Comparison of ENCODE assay signal across 8 mouse cellular contexts in genomic region chr10:120475601-120476515, GRCm38 (mm10). TPM values are rescaled to one million over a fixed set of nuclear protein-coding genes. Genes with fewer than 3 reads are reported as not detected.
A peak's percentile ranks its signal among the peaks of the same experiment; 100 is the strongest.
DNase-seq lines count a peak whose midpoint lies in the region; ATAC-seq and TF ChIP-seq lines count a peak whose summit lies in the region.

TSS of gene Hmga2 (minus strand) at chr10:120476469.

- H3K9ac ChIP-seq in heart, postnatal 0 days (replicated peaks; ENCODE audit: low read depth, low read length) = peak within 1 kb of the TSS; percentile 49
- peak within 1 kb of the TSS; percentile 100 for H3K9ac ChIP-seq in limb, embryonic 11.5 days (ENCODE audit: low read length)

- TF ChIP-seq CTCF in thymus, adult 2 months (IDR thresholded peaks at IDR 0.05; ENCODE audit: borderline replicate concordance, control insufficient read depth, extremely low read depth, insufficient read depth, low read length, poor library complexity) = no peak
- TF ChIP-seq CTCF in heart, postnatal 0 days (IDR thresholded peaks at IDR 0.05; ENCODE audit: low read depth) = no peak

- peak within 1 kb of the TSS; percentile 23 for H3K4me3 ChIP-seq in thymus, adult 2 months (ENCODE audit: control insufficient read depth, insufficient read depth, low read length)
- peak within 1 kb of the TSS; percentile 73 for H3K4me3 ChIP-seq in heart, postnatal 0 days (ENCODE audit: low read depth, low read length)
- peak within 1 kb of the TSS; percentile 99 for H3K4me3 ChIP-seq in limb, embryonic 11.5 days (ENCODE audit: low read depth, low read length)
- H3K4me3 ChIP-seq in midbrain, embryonic 10.5 days = peak within 1 kb of the TSS; percentile 84

- H3K9me3 ChIP-seq in heart, postnatal 0 days (replicated peaks; ENCODE audit: control insufficient read depth, low read length) = no peaks in the 10 kb centered on the region
- no peaks in the 10 kb centered on the region for H3K9me3 ChIP-seq in limb, embryonic 11.5 days (ENCODE audit: control insufficient read depth, low read length)
- H3K9me3 ChIP-seq in midbrain, embryonic 10.5 days (replicated peaks) = no peaks in the 10 kb centered on the region

- H3K36me3 ChIP-seq in thymus, adult 2 months (ENCODE audit: control insufficient read depth, insufficient read depth, low read length) = no peaks in the 10 kb centered on the region
- no peaks in the 10 kb centered on the region for H3K36me3 ChIP-seq in heart, postnatal 0 days (replicated peaks; ENCODE audit: control insufficient read depth, insufficient read depth, low read length)
- H3K36me3 ChIP-seq in limb, embryonic 11.5 days (ENCODE audit: control insufficient read depth, insufficient read depth, low read length) = no peaks in the 10 kb centered on the region
- H3K36me3 ChIP-seq in midbrain, embryonic 10.5 days = peaks cover 4% of the 10 kb centered on the region; the same call in 1 of the 2 replicates

- no peak for TF ChIP-seq POLR2A in thymus, adult 2 months (IDR thresholded peaks at IDR 0.05; ENCODE audit: control insufficient read depth, extremely low read depth, insufficient read depth, low read length, poor library complexity)

- H3K27me3 ChIP-seq in thymus, adult 2 months (ENCODE audit: control insufficient read depth, insufficient read depth, low read length) = peaks cover 27% of the 10 kb centered on the region
- 0 out of 2 replicates have a peak, but pooled peaks cover 6% of the 10 kb centered on the region for H3K27me3 ChIP-seq in heart, postnatal 0 days (ENCODE audit: control insufficient read depth, insufficient read depth, low read length)
- H3K27me3 ChIP-seq in limb, embryonic 11.5 days (ENCODE audit: control insufficient read depth, insufficient read depth, low read length) = no peaks in the 10 kb centered on the region
- H3K27me3 ChIP-seq in midbrain, embryonic 10.5 days (ENCODE audit: low read depth, poor library complexity, severe bottlenecking) = no peaks in the 10 kb centered on the region

- intact Hi-C loops in left cerebral cortex, postnatal 14 days (cut with DNase I) = no loop called here

- H3K27ac ChIP-seq in thymus, adult 2 months (ENCODE audit: control insufficient read depth, insufficient read depth, low read length) = no peak within 1 kb of the TSS
- H3K27ac ChIP-seq in heart, postnatal 0 days (ENCODE audit: low read depth) = 0 out of 2 replicates have a peak within 1 kb of the TSS, but pooled peaks have one; percentile 2
- peak within 1 kb of the TSS; percentile 99 for H3K27ac ChIP-seq in limb, embryonic 11.5 days (replicated peaks; ENCODE audit: low read depth, low read length)
- H3K27ac ChIP-seq in midbrain, embryonic 10.5 days (replicated peaks) = peak within 1 kb of the TSS; percentile 97

- peak within 1 kb of the TSS; percentile 92 for H3K4me2 ChIP-seq in heart, postnatal 0 days (ENCODE audit: low read depth, low read length)
- peak within 1 kb of the TSS; percentile 90 for H3K4me2 ChIP-seq in limb, embryonic 11.5 days (ENCODE audit: low read depth, severe bottlenecking)

- WGBS in thymus, adult 2 months = 1% methylated on average over 98 of the region's 99 CpGs
- under 1% methylated on average over 78 of the region's 99 CpGs for WGBS in heart, postnatal 0 days
- under 1% methylated on average over 78 of the region's 99 CpGs for WGBS in limb, embryonic 11.5 days
- under 1% methylated on average over 98 of the region's 99 CpGs for WGBS in midbrain, embryonic 10.5 days

- no peak for TF ChIP-seq EP300 in heart, postnatal 0 days (IDR thresholded peaks at IDR 0.05; ENCODE audit: low read depth)

- peaks cover 3% of the 10 kb centered on the region; the same call in 1 of the 2 replicates for H3K4me1 ChIP-seq in thymus, adult 2 months (replicated peaks; ENCODE audit: control insufficient read depth, insufficient read depth, low read length)
- peaks cover 9% of the 10 kb centered on the region; the same call in 1 of the 2 replicates for H3K4me1 ChIP-seq in heart, postnatal 0 days (ENCODE audit: control insufficient read depth, insufficient read depth)
- H3K4me1 ChIP-seq in limb, embryonic 11.5 days (ENCODE audit: control insufficient read depth, insufficient read depth, low read length) = peaks cover 6% of the 10 kb centered on the region; the same call in 1 of the 2 replicates
- peaks cover 55% of the 10 kb centered on the region for H3K4me1 ChIP-seq in midbrain, embryonic 10.5 days

- DNase-seq in thymus, adult 2 months = no peak
- DNase-seq in thymus, postnatal 36 days = no peak
- DNase-seq in embryo, embryonic 10.5 days (ENCODE audit: low spot score) = peak; percentile 63
- DNase-seq in heart, postnatal 0 days (ENCODE audit: low spot score) = peak; percentile 35
- DNase-seq in limb, embryonic 11.5 days (ENCODE audit: low spot score) = peak; percentile 83
- peak; percentile 84 for DNase-seq in midbrain, embryonic 10.5 days (ENCODE audit: low spot score)
- peak; percentile 77 for DNase-seq in yolk sac, embryonic 10.5 days (ENCODE audit: low spot score)
- no peak for DNase-seq in left cerebral cortex, postnatal 14 days (ENCODE audit: low spot score in 2 of 2)

- ATAC-seq in heart, postnatal 0 days (ENCODE audit: insufficient read depth, low read depth) = peak; percentile 17; the same call in 1 of the 2 replicates
- ATAC-seq in limb, embryonic 11.5 days (ENCODE audit: insufficient number of reproducible peaks, low FRiP score, low TSS enrichment, low read depth) = peak; percentile 65

RNA-seq across cellular contexts. Expression of gene Hmga2, which starts in this region (rescaled TPM):
- polyA plus RNA-seq in thymus, adult 2 months (2012; rRNA removed) = 0.05 TPM in 1 of 2 replicates, not detected in the other
- total RNA-seq in heart, postnatal 0 days (2014; rRNA removed; ENCODE audit: low replicate concordance) = 0.77 and 1.0 TPM in 2 replicates
- 0.53 and 0.63 TPM in 2 replicates for polyA plus RNA-seq in heart, postnatal 0 days (2015; fragmentation: Nextera tagmentation; extraction: Ambion mirVana)
- 179 and 195 TPM in 2 replicates for polyA plus RNA-seq in limb, embryonic 11.5 days (2014; fragmentation: Nextera tagmentation; extraction: Ambion mirVana)
- polyA plus RNA-seq in midbrain, embryonic 10.5 days (2016; fragmentation: Nextera tagmentation; extraction: Ambion mirVana) = 28.9 and 44.4 TPM in 2 replicates
- under 1 TPM in 1 of 2 experiments, not detected in 1; 0.11 TPM for total RNA-seq in left cerebral cortex, postnatal 14 days (2021)

Comparison
In these comparisons a context has a peak if more than half of its experiments do, and no peak if none do; other contexts are left out.
1. RNA of gene Hmga2 (polyA plus RNA-seq): 179 to 195 TPM in limb, embryonic 11.5 days and 28.9 to 44.4 TPM in midbrain, embryonic 10.5 days; 0.53 to 0.63 TPM in heart, postnatal 0 days and 0.05 TPM in thymus, adult 2 months; every median in the first group is over 10 times any median in the second.
2. DNase-seq: peak in embryo, embryonic 10.5 days (single experiment), heart, postnatal 0 days (single experiment), limb, embryonic 11.5 days (single experiment), midbrain, embryonic 10.5 days (single experiment) and yolk sac, embryonic 10.5 days (single experiment); none in thymus, adult 2 months (single experiment), thymus, postnatal 36 days (0 of 2) and left cerebral cortex, postnatal 14 days (0 of 2).
3. H3K4me3 ChIP-seq: peak in every context shown above with its lines; median percentile 99 in limb, embryonic 11.5 days; 84 in midbrain, embryonic 10.5 days; 73 in heart, postnatal 0 days; 23 in thymus, adult 2 months.